Mouse (Mus musculus) forebrain, embryonic 13.5 days (tissue): ENCODE measurements at regions not wholly inside any gene's neighbourhood (a gene's known extent, or its start where the extent isn't known, plus 50 kb on each side); places are given as distances from the start of the nearest gene placed in this dataset.
A peak's percentile ranks its signal among the peaks of the same experiment; 100 is the strongest.

Experiments used
- ATAC-seq: fragments of 200-750 bp; cut with Nextera tagmentation; 2 replicates; pipeline ENCODE4 v1.8.0; 2017
- H3K27ac ChIP-seq: fragments of 300-500 bp; sonication (generic); 2 replicates; pipeline ENCODE4 v1.5.1; 2015; ENCODE audit warnings: inconsistent platforms, mild to moderate bottlenecking, moderate library complexity
- H3K27me3 ChIP-seq: fragments of 300-500 bp; sonication (generic); 2 replicates; pipeline ENCODE4 v1.6.1; 2015; ENCODE audit warnings: mild to moderate bottlenecking, inconsistent platforms
- H3K36me3 ChIP-seq: fragments of 300-500 bp; sonication (generic); 2 replicates; pipeline ENCODE4 v1.6.1; 2015; ENCODE audit warnings: mild to moderate bottlenecking, inconsistent platforms; ENCODE audit not compliant: poor library complexity, severe bottlenecking
- H3K4me1 ChIP-seq: fragments of 300-500 bp; sonication (generic); 2 replicates; pipeline ENCODE4 v1.6.1; 2015; ENCODE audit warnings: inconsistent platforms
- H3K4me2 ChIP-seq: fragments of 300-500 bp; sonication (generic); 2 replicates; pipeline ENCODE4 v1.6.1; 2015; ENCODE audit warnings: inconsistent platforms, mild to moderate bottlenecking, moderate library complexity
- H3K4me3 ChIP-seq: fragments of 300-500 bp; sonication (generic); 2 replicates; pipeline ENCODE4 v1.5.1; 2015; ENCODE audit warnings: mild to moderate bottlenecking, inconsistent platforms
- H3K9ac ChIP-seq: fragments of 300-500 bp; sonication (generic); 2 replicates; pipeline ENCODE4 v1.6.1; 2015; ENCODE audit warnings: mild to moderate bottlenecking, inconsistent platforms
- H3K9me3 ChIP-seq: fragments of 300-500 bp; sonication (generic); replicated peaks from 2 replicates; pipeline ENCODE4 v1.6.1; 2016; ENCODE audit warnings: inconsistent platforms
- WGBS: fragments of 180-500 bp; shearing (Covaris S2); methylation state at CpG from one replicate; pipeline ENCODE4 v1.1.7; 2015; 5-methylcytosine and 5-hydroxymethylcytosine counted together

- H3K9ac ChIP-seq = no peak overlapping the region
- H3K36me3 ChIP-seq = no peaks in the 10 kb centered on the region
- no peaks in the 10 kb centered on the region for H3K4me1 ChIP-seq
- H3K4me2 ChIP-seq = no peak overlapping the region
- 95% methylated on average over 1 of the region's 1 CpGs for WGBS
- no peak overlapping the region for H3K4me3 ChIP-seq
- no peak overlapping the region for H3K27ac ChIP-seq
- H3K27me3 ChIP-seq = no peaks in the 10 kb centered on the region
- no peak for ATAC-seq
- H3K9me3 ChIP-seq = no peaks in the 10 kb centered on the region
Measured at GRCm38 (mm10) chr5:55276265-55276837, 1278.1 kb downstream of the Stim2 start.

- no peak overlapping the region for H3K27ac ChIP-seq
- ATAC-seq = peak; percentile 76; the same call in 1 of the 2 replicates
- no peak overlapping the region for H3K9ac ChIP-seq
- H3K9me3 ChIP-seq = no peaks in the 10 kb centered on the region
- H3K4me3 ChIP-seq = no peak overlapping the region
- no peaks in the 10 kb centered on the region for H3K36me3 ChIP-seq
- no peaks in the 10 kb centered on the region for H3K27me3 ChIP-seq
- H3K4me1 ChIP-seq = peaks cover 8% of the 10 kb centered on the region; the same call in 1 of the 2 replicates
- 65% methylated on average over 2 of the region's 2 CpGs for WGBS
- no peak overlapping the region for H3K4me2 ChIP-seq
Measured at GRCm38 (mm10) chr5:55293301-55293700, 1295.0 kb downstream of the Stim2 start.

GRCm38 (mm10) chr5:55293978-55294377 lies 1295.7 kb downstream of the Stim2 start:
- H3K27ac ChIP-seq = no peak overlapping the region
- no peak overlapping the region for H3K4me2 ChIP-seq
- peaks cover 8% of the 10 kb centered on the region; the same call in 1 of the 2 replicates for H3K4me1 ChIP-seq
- 50% methylated on average over 2 of the region's 2 CpGs for WGBS
- no peaks in the 10 kb centered on the region for H3K27me3 ChIP-seq
- no peaks in the 10 kb centered on the region for H3K9me3 ChIP-seq
- no peak overlapping the region for H3K4me3 ChIP-seq
- no peaks in the 10 kb centered on the region for H3K36me3 ChIP-seq
- 0 out of 2 replicates have a peak, but pooled peaks have one; percentile 36 for ATAC-seq
- H3K9ac ChIP-seq = no peak overlapping the region

GRCm38 (mm10) chr5:55294781-55295180 lies 1296.5 kb downstream of the Stim2 start:
- H3K36me3 ChIP-seq = no peaks in the 10 kb centered on the region
- H3K27me3 ChIP-seq = no peaks in the 10 kb centered on the region
- no peak overlapping the region for H3K4me3 ChIP-seq
- no peaks in the 10 kb centered on the region for H3K9me3 ChIP-seq
- H3K27ac ChIP-seq = no peak overlapping the region
- H3K9ac ChIP-seq = no peak overlapping the region
- WGBS = 17% methylated on average over 4 of the region's 4 CpGs
- peaks cover 8% of the 10 kb centered on the region; the same call in 1 of the 2 replicates for H3K4me1 ChIP-seq
- peak overlapping the region; percentile 5; the same call in 1 of the 2 replicates for H3K4me2 ChIP-seq
- 0 out of 2 replicates have a peak, but pooled peaks have one; percentile 38 for ATAC-seq

- no peak overlapping the region for H3K27ac ChIP-seq
- ATAC-seq = no peak
- H3K9me3 ChIP-seq = no peaks in the 10 kb centered on the region
- no peaks in the 10 kb centered on the region for H3K27me3 ChIP-seq
- H3K9ac ChIP-seq = no peak overlapping the region
- 71% methylated on average over 5 of the region's 5 CpGs for WGBS
- no peaks in the 10 kb centered on the region for H3K4me1 ChIP-seq
- no peak overlapping the region for H3K4me2 ChIP-seq
- no peaks in the 10 kb centered on the region for H3K36me3 ChIP-seq
- no peak overlapping the region for H3K4me3 ChIP-seq
Measured at GRCm38 (mm10) chr5:55301538-55301937, 1303.2 kb downstream of the Stim2 start.

GRCm38 (mm10) chr5:55345968-55346367 lies 1347.7 kb downstream of the Stim2 start:
- WGBS = 84% methylated on average over 1 of the region's 1 CpGs

GRCm38 (mm10) chr5:55355483-55355882 lies 1357.2 kb downstream of the Stim2 start:
- no peak; the same call in 1 of the 2 replicates for ATAC-seq
- H3K9ac ChIP-seq = no peak overlapping the region
- WGBS = 44% methylated on average over 2 of the region's 2 CpGs
- no peak overlapping the region for H3K27ac ChIP-seq
- no peaks in the 10 kb centered on the region for H3K27me3 ChIP-seq
- no peaks in the 10 kb centered on the region for H3K9me3 ChIP-seq
- no peaks in the 10 kb centered on the region for H3K36me3 ChIP-seq
- no peak overlapping the region for H3K4me3 ChIP-seq
- H3K4me1 ChIP-seq = no peaks in the 10 kb centered on the region
- H3K4me2 ChIP-seq = no peak overlapping the region

More at GRCm38 (mm10) chr5:55345968-55346367, 1347.7 kb downstream of the Stim2 start:
- Histone ChIP-seq H3K4me3 (no peak overlapping the region), H3K27ac (no peak overlapping the region), H3K36me3 (no peaks in the 10 kb centered on the region), H3K9ac (no peak overlapping the region), H3K9me3 (no peaks in the 10 kb centered on the region), H3K27me3 (no peaks in the 10 kb centered on the region), H3K4me2 (no peak overlapping the region), H3K4me1 (no peaks in the 10 kb centered on the region)
- ATAC-seq = no peak

- 82% methylated on average over 3 of the region's 3 CpGs for WGBS
- no peaks in the 10 kb centered on the region for H3K27me3 ChIP-seq
- no peaks in the 10 kb centered on the region for H3K36me3 ChIP-seq
- no peak for ATAC-seq
- H3K4me3 ChIP-seq = no peak overlapping the region
- no peak overlapping the region for H3K9ac ChIP-seq
- no peak overlapping the region for H3K27ac ChIP-seq
- H3K4me2 ChIP-seq = no peak overlapping the region
- no peaks in the 10 kb centered on the region for H3K4me1 ChIP-seq
- H3K9me3 ChIP-seq = no peaks in the 10 kb centered on the region
Measured at GRCm38 (mm10) chr5:55374295-55374694, 1376.0 kb downstream of the Stim2 start.

- Histone ChIP-seq H3K36me3 (no peaks in the 10 kb centered on the region), H3K9ac (no peak overlapping the region), H3K27me3 (no peaks in the 10 kb centered on the region), H3K4me2 (no peak overlapping the region), H3K4me1 (peaks cover 8% of the 10 kb centered on the region), H3K4me3 (no peak overlapping the region), H3K27ac (no peak overlapping the region), H3K9me3 (no peaks in the 10 kb centered on the region)
- ATAC-seq = no peak
- 6% methylated on average over 4 of the region's 4 CpGs for WGBS
Measured at GRCm38 (mm10) chr5:55390846-55391245, 1392.5 kb downstream of the Stim2 start.

GRCm38 (mm10) chr5:55395986-55396385 lies 1397.7 kb downstream of the Stim2 start:
- H3K36me3 ChIP-seq = no peaks in the 10 kb centered on the region
- H3K27me3 ChIP-seq = no peaks in the 10 kb centered on the region
- peaks cover under 1% of the 10 kb centered on the region; the same call in 1 of the 2 replicates for H3K4me1 ChIP-seq
- WGBS = 17% methylated on average over 2 of the region's 2 CpGs
- no peak overlapping the region for H3K9ac ChIP-seq
- no peak overlapping the region for H3K4me3 ChIP-seq
- no peaks in the 10 kb centered on the region for H3K9me3 ChIP-seq
- no peak overlapping the region for H3K27ac ChIP-seq
- no peak overlapping the region for H3K4me2 ChIP-seq
- no peak for ATAC-seq

GRCm38 (mm10) chr5:55416146-55416545 lies 1417.8 kb downstream of the Stim2 start:
- Histone ChIP-seq H3K27ac (no peak overlapping the region), H3K4me3 (no peak overlapping the region), H3K27me3 (no peaks in the 10 kb centered on the region), H3K4me1 (no peaks in the 10 kb centered on the region), H3K4me2 (no peak overlapping the region), H3K36me3 (no peaks in the 10 kb centered on the region), H3K9ac (no peak overlapping the region), H3K9me3 (no peaks in the 10 kb centered on the region)
- WGBS = 82% methylated on average over 5 of the region's 5 CpGs
- ATAC-seq = no peak

- Histone ChIP-seq H3K27ac (no peak overlapping the region), H3K27me3 (no peaks in the 10 kb centered on the region), H3K36me3 (no peaks in the 10 kb centered on the region), H3K4me3 (no peak overlapping the region), H3K9me3 (no peaks in the 10 kb centered on the region), H3K9ac (no peak overlapping the region), H3K4me1 (no peaks in the 10 kb centered on the region), H3K4me2 (no peak overlapping the region)
- no peak for ATAC-seq
- 83% methylated on average over 3 of the region's 3 CpGs for WGBS
Measured at GRCm38 (mm10) chr5:55439158-55439557, 1440.9 kb downstream of the Stim2 start.

GRCm38 (mm10) chr5:55449064-55449463 lies 1450.8 kb downstream of the Stim2 start:
- H3K36me3 ChIP-seq = no peaks in the 10 kb centered on the region
- no peak overlapping the region for H3K4me2 ChIP-seq
- no peaks in the 10 kb centered on the region for H3K27me3 ChIP-seq
- H3K9ac ChIP-seq = no peak overlapping the region
- no peak overlapping the region for H3K27ac ChIP-seq
- H3K4me3 ChIP-seq = no peak overlapping the region
- no peak for ATAC-seq
- 88% methylated on average over 5 of the region's 5 CpGs for WGBS
- H3K4me1 ChIP-seq = no peaks in the 10 kb centered on the region
- H3K9me3 ChIP-seq = no peaks in the 10 kb centered on the region
